Mouse (Mus musculus) myocyte (in vitro differentiated cells): ENCODE data around the gene Samsn1. TPM values are rescaled to one million over a fixed set of nuclear protein-coding genes. Genes with fewer than 3 reads are reported as not detected.

Source experiments
- H3K27me3 ChIP-seq: one replicate; pipeline ENCODE4 v1.6.1; 2011; ENCODE audit not compliant: control insufficient read depth, insufficient read depth, insufficient read length
- H3K36me3 ChIP-seq: one replicate; pipeline ENCODE4 v1.6.1; 2011; ENCODE audit not compliant: control insufficient read depth, insufficient read depth
- H3K4me2 ChIP-seq: one replicate; pipeline ENCODE4 v1.6.1; 2011; ENCODE audit warnings: low read depth, control low read depth
- H3K4me3 ChIP-seq: one replicate; pipeline ENCODE4 v1.5.1; 2011; ENCODE audit warnings: mild to moderate bottlenecking, control low read depth, moderate library complexity
- H3K79me2 ChIP-seq: one replicate; pipeline ENCODE4 v1.6.1; 2011; ENCODE audit not compliant: control insufficient read depth, insufficient read depth
- H3ac ChIP-seq: one replicate; pipeline ENCODE4 v1.6.1; 2011; ENCODE audit not compliant: control insufficient read depth, insufficient read length
- CEBPB ChIP-seq: IDR thresholded peaks from 2 replicates; pipeline ENCODE4 v1.6.1; 2011; ENCODE audit warnings: mild to moderate bottlenecking, moderate library complexity; ENCODE audit not compliant: poor library complexity, insufficient read depth, severe bottlenecking
- E2F4 ChIP-seq: IDR thresholded peaks from one replicate; pipeline ENCODE4 v1.6.1; 2011; ENCODE audit warnings: mild to moderate bottlenecking, control low read depth, moderate library complexity; ENCODE audit not compliant: insufficient read depth
- MAX ChIP-seq: IDR thresholded peaks from one replicate; pipeline ENCODE4 v1.6.1; 2011; ENCODE audit warnings: low read depth, mild to moderate bottlenecking, control low read depth
- MYOD1 ChIP-seq, 3 experiments: IDR thresholded peaks; one replicate each; pipeline ENCODE4 v1.6.1; 2011; ENCODE audit warnings: control low read depth in 2 of 3, low read depth in 2 of 3, mild to moderate bottlenecking in 2 of 3, moderate library complexity in 1 of 3; ENCODE audit not compliant: insufficient read length in 2 of 3, control insufficient read depth in 1 of 3
- MYOG ChIP-seq, 3 experiments: IDR thresholded peaks; one replicate each; pipeline ENCODE4 v1.6.1; 2011; ENCODE audit warnings: control low read depth in 2 of 3, low read depth in 2 of 3, mild to moderate bottlenecking in 2 of 3; ENCODE audit not compliant: insufficient read length in 2 of 3, control insufficient read depth in 1 of 3, insufficient read depth in 1 of 3
- POLR2A ChIP-seq: IDR thresholded peaks from one replicate; pipeline ENCODE4 v1.6.1; 2011; ENCODE audit warnings: low read depth, mild to moderate bottlenecking, control low read depth, moderate library complexity; ENCODE audit not compliant: insufficient read length
- POLR2AphosphoS2 ChIP-seq: IDR thresholded peaks from one replicate; pipeline ENCODE4 v1.6.1; 2011; ENCODE audit warnings: low read depth, control low read depth; ENCODE audit not compliant: insufficient read length
- REST ChIP-seq: IDR thresholded peaks from one replicate; pipeline ENCODE4 v1.6.1; 2011; ENCODE audit warnings: mild to moderate bottlenecking, control low read depth, moderate library complexity; ENCODE audit not compliant: insufficient read depth, insufficient read length
- SRF ChIP-seq: IDR thresholded peaks from one replicate; pipeline ENCODE4 v1.6.1; 2011; ENCODE audit warnings: low read depth; ENCODE audit not compliant: control insufficient read depth, insufficient read length
- TCF12 ChIP-seq: IDR thresholded peaks from one replicate; pipeline ENCODE4 v1.6.1; 2011; ENCODE audit warnings: mild to moderate bottlenecking, control low read depth; ENCODE audit not compliant: poor library complexity, insufficient read depth, severe bottlenecking
- TCF3 ChIP-seq: IDR thresholded peaks from one replicate; pipeline ENCODE4 v1.6.1; 2011; ENCODE audit warnings: low read depth, control low read depth; ENCODE audit not compliant: insufficient read length
- USF1 ChIP-seq: IDR thresholded peaks from one replicate; pipeline ENCODE4 v1.6.1; 2011; ENCODE audit warnings: low read depth, mild to moderate bottlenecking, control low read depth, moderate library complexity
- polyA plus RNA-seq: library from polyadenylated mRNA; unstranded; fragments of >200 nt; fragmentation: generic; extraction: Trizol; gene quantifications from one replicate; pipeline ENCODE4 v1.2.1, GENCODE M21; 2012; ENCODE audit warnings: missing spikeins

Gene Samsn1
- polyA plus RNA-seq, 1 experiment, result 0.02 TPM

DNA sequence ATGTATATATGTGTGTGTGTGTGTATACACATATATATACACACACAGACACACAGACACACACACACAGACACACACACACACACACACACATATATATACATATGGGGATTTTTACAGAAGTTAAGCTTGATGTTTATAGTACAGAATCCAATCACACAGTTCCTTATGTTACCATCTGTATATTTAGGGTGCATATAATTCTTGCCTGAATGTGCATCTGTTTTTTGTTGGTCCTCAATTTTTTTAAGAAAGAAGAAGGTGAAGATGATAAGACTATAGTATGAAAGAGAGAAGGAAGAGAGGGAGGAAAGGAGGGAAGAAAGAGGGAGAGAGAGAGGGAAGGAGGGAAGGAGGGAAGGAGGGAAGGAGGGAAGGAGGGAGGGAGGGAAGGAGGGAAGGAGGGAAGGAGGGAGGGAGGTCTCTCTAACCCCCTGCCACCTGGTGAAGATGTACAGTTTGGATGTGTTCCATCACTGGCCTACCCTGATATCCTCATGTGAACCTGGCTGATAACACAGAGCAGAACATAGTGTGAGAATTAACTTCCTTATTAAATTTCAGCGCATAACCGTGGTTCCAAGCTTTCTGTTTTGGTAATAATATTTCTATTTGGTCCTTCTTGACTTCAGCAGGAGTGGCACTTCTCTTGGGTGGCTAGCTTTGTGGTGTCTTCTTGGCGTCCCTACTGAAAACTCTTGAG lies 19.1 kb downstream of the Samsn1 start:
- H3ac ChIP-seq, result no peak overlapping the region
- no peaks in the 10 kb centered on the region for H3K27me3 ChIP-seq
- no peak overlapping the region for H3K4me3 ChIP-seq
- H3K4me2 ChIP-seq, result no peak overlapping the region
- TF ChIP-seq MYOG (IDR thresholded peaks at IDR 0.05; ENCODE audit: control insufficient read depth in 1 of 3, insufficient read depth in 1 of 3, insufficient read length in 2 of 3, low read depth in 2 of 3) (no peak), TCF12 (no peak), MYOD1 (IDR thresholded peaks at IDR 0.05; ENCODE audit: control insufficient read depth in 1 of 3, insufficient read length in 2 of 3, low read depth in 2 of 3) (no peak), REST (no peak), CEBPB (no peak), E2F4 (no peak), POLR2A (no peak), MAX (no peak), POLR2AphosphoS2 (no peak), TCF3 (no peak), SRF (no peak), USF1 (no peak)
- H3K79me2 ChIP-seq, result no peaks in the 10 kb centered on the region
- H3K36me3 ChIP-seq, result no peaks in the 10 kb centered on the region

GRCm38 (mm10) chr16:76002287-76002686 lies 19.8 kb downstream of the Samsn1 start:
- Histone ChIP-seq H3ac (no peak overlapping the region), H3K79me2 (no peaks in the 10 kb centered on the region), H3K36me3 (no peaks in the 10 kb centered on the region), H3K4me2 (no peak overlapping the region), H3K27me3 (no peaks in the 10 kb centered on the region), H3K4me3 (no peak overlapping the region)
- TF ChIP-seq SRF (no peak), E2F4 (no peak), USF1 (no peak), POLR2A (no peak), TCF3 (no peak), REST (no peak), POLR2AphosphoS2 (no peak), TCF12 (no peak)

DNA sequence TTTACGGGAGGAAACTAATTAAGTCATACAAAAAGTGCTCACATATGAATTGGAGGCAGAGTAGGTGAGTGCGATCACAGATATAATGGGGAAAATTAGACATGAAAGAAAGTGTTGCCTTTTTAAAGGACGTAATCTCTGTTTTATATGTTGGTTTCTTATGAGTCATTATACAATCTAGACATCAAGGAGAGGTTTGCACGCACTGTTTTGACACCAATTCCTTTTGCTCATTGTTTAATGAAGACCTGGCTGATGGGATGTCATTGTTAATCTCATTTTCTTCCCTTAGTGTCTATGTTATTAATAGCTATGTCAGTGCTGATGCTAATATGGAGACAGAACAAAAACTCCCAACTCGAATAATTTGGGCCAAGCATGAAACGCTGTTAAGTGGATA lies 20.3 kb downstream of the Samsn1 start:
- Histone ChIP-seq H3K4me2 (no peak overlapping the region), H3ac (no peak overlapping the region), H3K36me3 (no peaks in the 10 kb centered on the region), H3K27me3 (no peaks in the 10 kb centered on the region), H3K79me2 (no peaks in the 10 kb centered on the region), H3K4me3 (no peak overlapping the region)
- TF ChIP-seq SRF (no peak), REST (no peak), E2F4 (no peak), TCF12 (no peak), MYOG (IDR thresholded peaks at IDR 0.05; ENCODE audit: control insufficient read depth in 1 of 3, insufficient read depth in 1 of 3, insufficient read length in 2 of 3, low read depth in 2 of 3) (no peak), MAX (no peak), MYOD1 (IDR thresholded peaks at IDR 0.05; ENCODE audit: control insufficient read depth in 1 of 3, insufficient read length in 2 of 3, low read depth in 2 of 3) (no peak), POLR2A (no peak), POLR2AphosphoS2 (no peak), TCF3 (no peak), USF1 (no peak), CEBPB (no peak)

DNA sequence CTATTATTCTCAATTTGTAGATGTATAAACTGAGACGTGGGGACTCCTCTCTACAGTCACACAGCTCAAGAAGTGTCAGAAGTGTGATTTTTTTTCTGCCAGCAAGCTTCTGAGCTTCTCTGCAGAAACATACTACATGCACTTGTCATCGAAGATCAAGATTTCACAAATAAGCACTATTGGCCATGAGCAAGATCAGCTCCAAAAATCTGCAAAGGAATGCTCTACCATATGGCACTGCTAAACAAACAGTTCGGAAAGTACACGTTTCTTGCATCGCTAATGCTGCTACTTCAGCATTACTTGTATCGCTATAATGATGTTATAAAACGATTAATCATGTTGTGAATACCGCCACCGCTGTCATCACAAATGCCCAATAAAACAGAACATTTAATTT lies 22.0 kb downstream of the Samsn1 start:
- no peak overlapping the region for H3K4me2 ChIP-seq
- H3ac ChIP-seq, result no peak overlapping the region
- no peaks in the 10 kb centered on the region for H3K36me3 ChIP-seq
- no peaks in the 10 kb centered on the region for H3K79me2 ChIP-seq
- H3K27me3 ChIP-seq, result no peaks in the 10 kb centered on the region
- no peak for TF ChIP-seq REST
- TF ChIP-seq USF1, result no peak
- no peak for TF ChIP-seq E2F4
- no peak for TF ChIP-seq MYOG (IDR thresholded peaks at IDR 0.05; ENCODE audit: control insufficient read depth in 1 of 3, insufficient read depth in 1 of 3, insufficient read length in 2 of 3, low read depth in 2 of 3)
- TF ChIP-seq MYOD1 (IDR thresholded peaks at IDR 0.05; ENCODE audit: control insufficient read depth in 1 of 3, insufficient read length in 2 of 3, low read depth in 2 of 3), result no peak
- TF ChIP-seq SRF, result no peak
- no peak overlapping the region for H3K4me3 ChIP-seq

- H3K4me3 ChIP-seq, result no peak overlapping the region
- peak; percentile 39; the same call in 1 of the 2 replicates for TF ChIP-seq CEBPB
- TF ChIP-seq TCF12, result no peak
- no peak overlapping the region for H3ac ChIP-seq
- no peak overlapping the region for H3K4me2 ChIP-seq
- H3K79me2 ChIP-seq, result no peaks in the 10 kb centered on the region
- H3K27me3 ChIP-seq, result no peaks in the 10 kb centered on the region
- no peaks in the 10 kb centered on the region for H3K36me3 ChIP-seq
These were observed 31.9 kb downstream of the Samsn1 start for GRCm38 (mm10) chr16:75990173-75990572.
